Mouse (Mus musculus) kidney, postnatal 0 days (tissue): Measurements from ENCODE around the gene Krt16. TPM values are rescaled to one million over a fixed set of nuclear protein-coding genes. Genes with fewer than 3 reads are reported as not detected.
"Not testable (repeated sequence)": the region's sequence is repeated elsewhere in the genome, so short reads cannot be mapped to it uniquely, and the experiment has no call there.

Source experiments
- ATAC-seq: fragments of 200-750 bp; cut with Nextera tagmentation; replicated peaks from 2 replicates; pipeline ENCODE4 v1.8.0; 2017; ENCODE audit warnings: low read depth, moderate number of reproducible peaks, moderate TSS enrichment, moderate library complexity; ENCODE audit not compliant: low FRiP score
- DNase-seq: peaks from one replicate; pipeline ENCODE4 v3.0.0-alpha.2; 2016; ENCODE audit warnings: low spot score
- H3K27ac ChIP-seq: fragments of 300-500 bp; sonication (generic); 2 replicates; pipeline ENCODE4 v1.5.1; 2014; ENCODE audit warnings: mild to moderate bottlenecking
- H3K27me3 ChIP-seq: fragments of 300-500 bp; sonication (generic); 2 replicates; pipeline ENCODE4 v1.6.1; 2014; ENCODE audit warnings: low read length, mixed read lengths; ENCODE audit not compliant: insufficient read depth
- H3K36me3 ChIP-seq: fragments of 300-500 bp; sonication (generic); 2 replicates; pipeline ENCODE4 v1.6.1; 2014; ENCODE audit warnings: low read length, mixed read lengths; ENCODE audit not compliant: insufficient read depth
- H3K4me1 ChIP-seq: fragments of 300-500 bp; sonication (generic); replicated peaks from 2 replicates; pipeline ENCODE4 v1.6.1; 2014; ENCODE audit warnings: antibody characterized with exemption, low read length, mixed read lengths; ENCODE audit not compliant: insufficient read depth
- H3K4me2 ChIP-seq: fragments of 300-500 bp; sonication (generic); 2 replicates; pipeline ENCODE4 v1.6.1; 2014; ENCODE audit warnings: mild to moderate bottlenecking, low read length, moderate library complexity, mixed read lengths
- H3K4me3 ChIP-seq: fragments of 300-500 bp; sonication (generic); replicated peaks from 2 replicates; pipeline ENCODE4 v1.5.1; 2014; ENCODE audit warnings: low read depth, low read length
- H3K9ac ChIP-seq: fragments of 300-500 bp; sonication (generic); 2 replicates; pipeline ENCODE4 v1.6.1; 2014; ENCODE audit warnings: low read depth, low read length
- H3K9me3 ChIP-seq: fragments of 300-500 bp; sonication (generic); replicated peaks from 2 replicates; pipeline ENCODE4 v1.6.1; 2016; ENCODE audit warnings: low read length, inconsistent platforms, mixed read lengths
- CTCF ChIP-seq: IDR thresholded peaks from 2 replicates; pipeline ENCODE4 v1.5.1; 2016; ENCODE audit warnings: antibody characterized with exemption, low read depth, mild to moderate bottlenecking, moderate library complexity
- WGBS: fragments of 180-500 bp; shearing (Covaris S2); extraction: QIAGEN DNeasy Blood & Tissue Kit; methylation state at CpG from one replicate; pipeline ENCODE4 v1.1.7; 2014; 5-methylcytosine and 5-hydroxymethylcytosine counted together
- polyA plus RNA-seq: library from polyadenylated mRNA; unstranded; fragments of >200 nt; fragmentation: Nextera tagmentation; extraction: Ambion mirVana; gene quantifications from 2 replicates; pipeline ENCODE4 v1.2.1, GENCODE M21; 2015

Gene Krt16
- polyA plus RNA-seq, 1 experiment from 2014 or later = not detected

- Histone ChIP-seq H3K4me3 (no peak overlapping the region), H3K27me3 (no peaks in the 10 kb centered on the region), H3K36me3 (no peaks in the 10 kb centered on the region), H3K9ac (no peak overlapping the region), H3K4me1 (no peaks in the 10 kb centered on the region), H3K27ac (no peak overlapping the region), H3K4me2 (no peak overlapping the region), H3K9me3 (no peaks in the 10 kb centered on the region)
- no peak for TF ChIP-seq CTCF
- DNase-seq = no peak
- no peak for ATAC-seq
- 90% methylated on average over 9 of the region's 9 CpGs for WGBS
Observed at GRCm38 (mm10) chr11:100259079-100259478, 10.4 kb upstream of the Krt16 start.

GRCm38 (mm10) chr11:100257967-100258366, 9.3 kb upstream of the Krt16 start:
- no peaks in the 10 kb centered on the region for H3K4me1 ChIP-seq
- DNase-seq = no peak
- no peak overlapping the region for H3K9ac ChIP-seq
- no peak for TF ChIP-seq CTCF
- no peak overlapping the region for H3K4me2 ChIP-seq
- no peak overlapping the region for H3K27ac ChIP-seq
- WGBS = 61% methylated on average over 1 of the region's 1 CpGs
- ATAC-seq = no peak
- no peaks in the 10 kb centered on the region for H3K36me3 ChIP-seq
- H3K9me3 ChIP-seq = no peaks in the 10 kb centered on the region
- no peak overlapping the region for H3K4me3 ChIP-seq
- no peaks in the 10 kb centered on the region for H3K27me3 ChIP-seq

GRCm38 (mm10) chr11:100255514-100255913, 6.8 kb upstream of the Krt16 start:
- Histone ChIP-seq H3K4me1 (no peaks in the 10 kb centered on the region), H3K36me3 (no peaks in the 10 kb centered on the region), H3K27me3 (no peaks in the 10 kb centered on the region), H3K27ac (no peak overlapping the region), H3K4me3 (no peak overlapping the region), H3K9ac (no peak overlapping the region), H3K9me3 (no peaks in the 10 kb centered on the region), H3K4me2 (no peak overlapping the region)
- ATAC-seq (no peak), DNase-seq (no peak)
- TF ChIP-seq CTCF = no peak
- 93% methylated on average over 6 of the region's 6 CpGs for WGBS

GRCm38 (mm10) chr11:100254360-100255090, 5.8 kb upstream of the Krt16 start:
- Histone ChIP-seq H3K9ac (no peak overlapping the region), H3K27ac (no peak overlapping the region), H3K4me1 (no peaks in the 10 kb centered on the region), H3K4me2 (no peak overlapping the region), H3K27me3 (no peaks in the 10 kb centered on the region), H3K9me3 (no peaks in the 10 kb centered on the region), H3K4me3 (no peak overlapping the region), H3K36me3 (no peaks in the 10 kb centered on the region)
- ATAC-seq = no peak
- no peak for DNase-seq
- WGBS = 70% methylated on average over 5 of the region's 5 CpGs
- TF ChIP-seq CTCF = no peak

GRCm38 (mm10) chr11:100246471-100246870, 2.2 kb downstream of the Krt16 start:
- ATAC-seq, H3K27ac ChIP-seq, H3K9me3 ChIP-seq, H3K4me3 ChIP-seq, H3K4me1 ChIP-seq, DNase-seq, H3K9ac ChIP-seq, H3K36me3 ChIP-seq, H3K27me3 ChIP-seq, H3K4me2 ChIP-seq: not testable (repeated sequence)
- 66% methylated on average over 7 of the region's 7 CpGs for WGBS

GRCm38 (mm10) chr11:100240272-100240671, 8.4 kb downstream of the Krt16 start:
- H3K4me2 ChIP-seq, ATAC-seq, H3K4me1 ChIP-seq, H3K9me3 ChIP-seq, H3K36me3 ChIP-seq, DNase-seq, H3K9ac ChIP-seq, H3K27me3 ChIP-seq, H3K4me3 ChIP-seq, H3K27ac ChIP-seq: not testable (repeated sequence)
- 90% methylated on average over 4 of the region's 4 CpGs for WGBS

GRCm38 (mm10) chr11:100221741-100222140, 27.0 kb downstream of the Krt16 start:
- Histone ChIP-seq H3K9me3 (no peaks in the 10 kb centered on the region), H3K4me2 (no peak overlapping the region), H3K27me3 (no peaks in the 10 kb centered on the region), H3K9ac (no peak overlapping the region), H3K4me3 (no peak overlapping the region), H3K36me3 (no peaks in the 10 kb centered on the region), H3K4me1 (no peaks in the 10 kb centered on the region), H3K27ac (no peak overlapping the region)
- WGBS = 55% methylated on average over 8 of the region's 8 CpGs
- DNase-seq (no peak), ATAC-seq (no peak)
- no peak for TF ChIP-seq CTCF
